Comparison of ENCODE assay signal across 8 mouse cellular contexts in the genomic region with DNA sequence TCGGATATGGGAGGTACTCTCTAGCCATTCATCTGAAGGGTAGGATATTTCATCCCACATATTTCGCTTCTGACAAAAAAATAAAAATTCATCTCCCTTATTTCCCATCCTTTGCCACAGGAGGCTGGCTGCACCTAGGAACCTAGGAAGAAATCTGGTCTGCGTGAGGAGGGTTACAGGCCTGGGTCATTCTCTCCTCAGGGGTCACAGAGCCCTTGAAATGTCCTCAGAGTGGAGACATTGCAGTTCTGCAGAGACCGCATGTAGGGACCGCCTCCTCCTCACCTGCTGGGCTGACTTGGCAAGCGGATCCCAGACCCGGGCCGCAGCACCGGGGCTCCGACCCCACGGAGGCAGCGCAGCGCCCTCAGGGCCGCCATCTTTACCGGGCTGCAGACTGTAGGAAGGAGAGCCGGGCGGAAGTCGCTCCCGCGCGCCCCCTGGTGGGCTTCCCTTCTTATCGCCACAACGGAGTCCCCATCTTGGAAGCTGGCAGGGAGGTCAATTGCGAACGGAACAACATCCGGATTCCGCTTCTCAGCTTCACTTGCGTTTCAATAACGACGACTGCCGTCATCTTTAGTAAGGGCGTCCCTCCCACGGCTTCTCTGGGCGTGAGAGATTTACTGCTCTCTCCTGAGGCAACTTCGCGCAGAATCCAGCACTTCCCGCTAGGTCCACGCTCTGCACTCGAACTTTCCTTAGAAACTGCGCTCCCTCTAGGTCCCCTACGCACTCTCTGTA. TPM values are rescaled to one million over a fixed set of nuclear protein-coding genes. Genes with fewer than 3 reads are reported as not detected.
DNase-seq lines count a peak whose midpoint lies in the region; ATAC-seq and TF ChIP-seq lines count a peak whose summit lies in the region.

No protein-coding gene starts in this region.

- H3K4me3 ChIP-seq in bone marrow, adult 2 months (replicated peaks; ENCODE audit: control insufficient read depth, low read depth, low read length), result peak overlapping the region; percentile 83
- peak overlapping the region; percentile 59 for H3K4me3 ChIP-seq in embryonic facial prominence, embryonic 15.5 days (replicated peaks)
- peak overlapping the region; percentile 71 for H3K4me3 ChIP-seq in limb, embryonic 14.5 days (replicated peaks; ENCODE audit: low read length)
- H3K4me3 ChIP-seq in midbrain, postnatal 0 days (ENCODE audit: low read depth, low read length), result peak overlapping the region; percentile 59

- H3K9ac ChIP-seq in embryonic facial prominence, embryonic 15.5 days, result peak overlapping the region; percentile 63
- H3K9ac ChIP-seq in limb, embryonic 14.5 days (ENCODE audit: low read depth, low read length, severe bottlenecking), result peak overlapping the region; percentile 83
- peak overlapping the region; percentile 67 for H3K9ac ChIP-seq in midbrain, postnatal 0 days (replicated peaks; ENCODE audit: low read length, poor library complexity, severe bottlenecking)

- WGBS in bone marrow, adult 2 months, result under 1% methylated on average over 41 of the region's 41 CpGs
- under 1% methylated on average over 41 of the region's 41 CpGs for WGBS in embryonic facial prominence, embryonic 15.5 days
- under 1% methylated on average over 41 of the region's 41 CpGs for WGBS in limb, embryonic 14.5 days
- under 1% methylated on average over 41 of the region's 41 CpGs for WGBS in midbrain, postnatal 0 days

- H3K27ac ChIP-seq in bone marrow, adult 2 months (ENCODE audit: control insufficient read depth, insufficient read depth, low read depth, low read length, poor library complexity), result peak overlapping the region; percentile 48
- peak overlapping the region; percentile 97 for H3K27ac ChIP-seq in embryonic facial prominence, embryonic 15.5 days (replicated peaks)
- peak overlapping the region; percentile 69 for H3K27ac ChIP-seq in limb, embryonic 14.5 days (replicated peaks; ENCODE audit: low read depth, low read length)
- peak overlapping the region; percentile 62 for H3K27ac ChIP-seq in midbrain, postnatal 0 days (ENCODE audit: low read depth, low read length)

- H3K36me3 ChIP-seq in embryonic facial prominence, embryonic 15.5 days, result peaks cover 29% of the 10 kb centered on the region
- peaks cover 33% of the 10 kb centered on the region for H3K36me3 ChIP-seq in limb, embryonic 14.5 days (ENCODE audit: control insufficient read depth, insufficient read depth, low read length)
- peaks cover 4% of the 10 kb centered on the region; the same call in 1 of the 2 replicates for H3K36me3 ChIP-seq in midbrain, postnatal 0 days (ENCODE audit: insufficient read depth, low read length)

- peak; percentile 84; the same call in 1 of the 2 replicates for TF ChIP-seq POLR2A in bone marrow, adult 2 months (IDR thresholded peaks at IDR 0.05; ENCODE audit: borderline replicate concordance, control insufficient read depth, low read depth, low read length)
- peak; percentile 94 for TF ChIP-seq POLR2A in limb, embryonic 14.5 days (IDR thresholded peaks at IDR 0.05; ENCODE audit: borderline replicate concordance, extremely low read depth, insufficient read depth, insufficient read length)

- peak; percentile 99 for DNase-seq in 416B (ENCODE audit: low read depth)
- peak; percentile 98 for DNase-seq in heart, adult 8-10 months (ENCODE audit: low spot score)
- DNase-seq in kidney, adult 9 months, result peak; percentile 99
- peak; percentile 100 for DNase-seq in limb, embryonic 14.5 days (ENCODE audit: low spot score)
- peak; percentile 100 for DNase-seq in midbrain, postnatal 0 days (ENCODE audit: low spot score)
- DNase-seq in spleen, postnatal 14 days (ENCODE audit: low spot score in 2 of 2), result peak; percentile 94 to 97

- peak; percentile 87 for ATAC-seq in embryonic facial prominence, embryonic 15.5 days (ENCODE audit: insufficient number of reproducible peaks, low FRiP score, low TSS enrichment, low read depth)
- ATAC-seq in limb, embryonic 14.5 days (ENCODE audit: low FRiP score, low read depth), result peak; percentile 92
- peak; percentile 91 for ATAC-seq in midbrain, postnatal 0 days (ENCODE audit: low FRiP score)

- H3K9me3 ChIP-seq in embryonic facial prominence, embryonic 15.5 days (replicated peaks), result no peaks in the 10 kb centered on the region
- no peaks in the 10 kb centered on the region for H3K9me3 ChIP-seq in limb, embryonic 14.5 days (ENCODE audit: control insufficient read depth, low read length)
- no peaks in the 10 kb centered on the region for H3K9me3 ChIP-seq in midbrain, postnatal 0 days (ENCODE audit: low read length)

- no peaks in the 10 kb centered on the region for H3K27me3 ChIP-seq in embryonic facial prominence, embryonic 15.5 days
- H3K27me3 ChIP-seq in limb, embryonic 14.5 days (ENCODE audit: control insufficient read depth, insufficient read depth, low read length), result no peaks in the 10 kb centered on the region
- no peaks in the 10 kb centered on the region for H3K27me3 ChIP-seq in midbrain, postnatal 0 days (ENCODE audit: insufficient read depth, low read length)

- H3K4me1 ChIP-seq in bone marrow, adult 2 months (ENCODE audit: control insufficient read depth, insufficient read depth, low read length), result peaks cover 2% of the 10 kb centered on the region; the same call in 1 of the 2 replicates
- peaks cover 57% of the 10 kb centered on the region for H3K4me1 ChIP-seq in embryonic facial prominence, embryonic 15.5 days
- H3K4me1 ChIP-seq in limb, embryonic 14.5 days (ENCODE audit: control insufficient read depth, insufficient read depth, low read length), result peaks cover 39% of the 10 kb centered on the region
- peaks cover 6% of the 10 kb centered on the region; the same call in 1 of the 2 replicates for H3K4me1 ChIP-seq in midbrain, postnatal 0 days (ENCODE audit: insufficient read depth, low read length)

- peak; percentile 86 for TF ChIP-seq CTCF in bone marrow, adult 2 months (IDR thresholded peaks at IDR 0.05; ENCODE audit: control insufficient read depth, insufficient read depth, low read length)
- TF ChIP-seq CTCF in midbrain, postnatal 0 days (IDR thresholded peaks at IDR 0.05), result peak; percentile 90

- H3K4me2 ChIP-seq in embryonic facial prominence, embryonic 15.5 days (replicated peaks), result peak overlapping the region; percentile 67
- peak overlapping the region; percentile 80 for H3K4me2 ChIP-seq in limb, embryonic 14.5 days (replicated peaks; ENCODE audit: low read depth, low read length, severe bottlenecking)
- H3K4me2 ChIP-seq in midbrain, postnatal 0 days (ENCODE audit: low read depth, low read length, poor library complexity, severe bottlenecking), result peak overlapping the region; percentile 61

RNA-seq across cellular contexts. Expression of a gene that starts 3.3 kb away (rescaled TPM):
- 0.25 TPM in 1 of 2 replicates, not detected in the other for polyA plus RNA-seq in bone marrow, adult 2 months (2011; ENCODE audit: insufficient read depth, insufficient read length, low replicate concordance, missing spikeins)
- polyA plus RNA-seq in embryonic facial prominence, embryonic 15.5 days (2015; fragmentation: Nextera tagmentation; extraction: Ambion mirVana), result 26.0 and 26.6 TPM in 2 replicates
- total RNA-seq in heart, adult 8-10 months (2022), result under 1 TPM; 0.19 to 0.60 (median 0.25) TPM
- 8.6 and 11.7 TPM in 2 replicates for polyA plus RNA-seq in limb, embryonic 14.5 days (2012; rRNA removed)
- polyA plus RNA-seq in limb, embryonic 14.5 days (2014; fragmentation: Nextera tagmentation; extraction: Ambion mirVana), result 10.1 and 10.6 TPM in 2 replicates
- 5.2 and 8.2 TPM in 2 replicates for total RNA-seq in midbrain, postnatal 0 days (2014; rRNA removed)
- 3.4 and 4.2 TPM in 2 replicates for polyA plus RNA-seq in midbrain, postnatal 0 days (2015; fragmentation: Nextera tagmentation; extraction: Ambion mirVana)

RNA-seq across cellular contexts. Expression of a gene that starts 4.3 kb away (rescaled TPM):
- polyA plus RNA-seq in bone marrow, adult 2 months (2011; ENCODE audit: insufficient read depth, insufficient read length, low replicate concordance, missing spikeins), result 109 and 134 TPM in 2 replicates
- 217 and 248 TPM in 2 replicates for polyA plus RNA-seq in embryonic facial prominence, embryonic 15.5 days (2015; fragmentation: Nextera tagmentation; extraction: Ambion mirVana)
- 1,000 to 10,000 TPM; 1,619 to 1,708 (median 1,672) TPM for total RNA-seq in heart, adult 8-10 months (2022)
- 148 and 151 TPM in 2 replicates for polyA plus RNA-seq in limb, embryonic 14.5 days (2012; rRNA removed)
- 216 and 234 TPM in 2 replicates for polyA plus RNA-seq in limb, embryonic 14.5 days (2014; fragmentation: Nextera tagmentation; extraction: Ambion mirVana)
- 224 and 230 TPM in 2 replicates for total RNA-seq in midbrain, postnatal 0 days (2014; rRNA removed)
- polyA plus RNA-seq in midbrain, postnatal 0 days (2015; fragmentation: Nextera tagmentation; extraction: Ambion mirVana), result 221 and 244 TPM in 2 replicates

RNA-seq across cellular contexts. Expression of a gene that starts 12.7 kb away (rescaled TPM):
- 102 and 317 TPM in 2 replicates for polyA plus RNA-seq in bone marrow, adult 2 months (2011; ENCODE audit: insufficient read depth, insufficient read length, low replicate concordance, missing spikeins)
- 92.7 and 101 TPM in 2 replicates for polyA plus RNA-seq in embryonic facial prominence, embryonic 15.5 days (2015; fragmentation: Nextera tagmentation; extraction: Ambion mirVana)
- 10 to 100 TPM in 2 of 4 experiments, 1 to 10 TPM in 2; 8.2 to 14.4 (median 11.5) TPM for total RNA-seq in heart, adult 8-10 months (2022)
- 49.7 and 65.5 TPM in 2 replicates for polyA plus RNA-seq in limb, embryonic 14.5 days (2012; rRNA removed)
- polyA plus RNA-seq in limb, embryonic 14.5 days (2014; fragmentation: Nextera tagmentation; extraction: Ambion mirVana), result 85.7 and 91.4 TPM in 2 replicates
- 21.3 and 25.9 TPM in 2 replicates for total RNA-seq in midbrain, postnatal 0 days (2014; rRNA removed)
- 30.5 and 31.1 TPM in 2 replicates for polyA plus RNA-seq in midbrain, postnatal 0 days (2015; fragmentation: Nextera tagmentation; extraction: Ambion mirVana)

RNA-seq across cellular contexts. Expression of a gene that starts 22.0 kb away (rescaled TPM):
- polyA plus RNA-seq in bone marrow, adult 2 months (2011; ENCODE audit: insufficient read depth, insufficient read length, low replicate concordance, missing spikeins), result 66.3 and 203 TPM in 2 replicates
- polyA plus RNA-seq in embryonic facial prominence, embryonic 15.5 days (2015; fragmentation: Nextera tagmentation; extraction: Ambion mirVana), result 1.3 and 1.9 TPM in 2 replicates
- total RNA-seq in heart, adult 8-10 months (2022), result 1 to 10 TPM; 1.8 to 4.9 (median 1.9) TPM
- 4.7 and 8.1 TPM in 2 replicates for polyA plus RNA-seq in limb, embryonic 14.5 days (2012; rRNA removed)
- 1.6 and 1.9 TPM in 2 replicates for polyA plus RNA-seq in limb, embryonic 14.5 days (2014; fragmentation: Nextera tagmentation; extraction: Ambion mirVana)
- total RNA-seq in midbrain, postnatal 0 days (2014; rRNA removed), result 3.7 TPM in 1 of 2 replicates, not detected in the other
- 5.2 and 7.2 TPM in 2 replicates for polyA plus RNA-seq in midbrain, postnatal 0 days (2015; fragmentation: Nextera tagmentation; extraction: Ambion mirVana)

RNA-seq across cellular contexts. Expression of a gene that starts 23.2 kb away (rescaled TPM):
- 29.8 and 67.5 TPM in 2 replicates for polyA plus RNA-seq in bone marrow, adult 2 months (2011; ENCODE audit: insufficient read depth, insufficient read length, low replicate concordance, missing spikeins)
- 75.5 and 86.7 TPM in 2 replicates for polyA plus RNA-seq in embryonic facial prominence, embryonic 15.5 days (2015; fragmentation: Nextera tagmentation; extraction: Ambion mirVana)
- total RNA-seq in heart, adult 8-10 months (2022), result 10 to 100 TPM; 15.4 to 20.8 (median 19.1) TPM
- polyA plus RNA-seq in limb, embryonic 14.5 days (2012; rRNA removed), result 87.2 and 111 TPM in 2 replicates
- polyA plus RNA-seq in limb, embryonic 14.5 days (2014; fragmentation: Nextera tagmentation; extraction: Ambion mirVana), result 68.7 and 72.5 TPM in 2 replicates
- total RNA-seq in midbrain, postnatal 0 days (2014; rRNA removed), result 77.0 and 94.9 TPM in 2 replicates
- 109 and 110 TPM in 2 replicates for polyA plus RNA-seq in midbrain, postnatal 0 days (2015; fragmentation: Nextera tagmentation; extraction: Ambion mirVana)

Comparison
In these comparisons a context has a peak if more than half of its experiments do, and no peak if none do; other contexts are left out.
1. Peak in every context shown above with its lines: DNase-seq, ATAC-seq, H3K4me3 ChIP-seq and H3K27ac ChIP-seq.